9 mouse cellular contexts compared by ENCODE assay signal in the genomic region with DNA sequence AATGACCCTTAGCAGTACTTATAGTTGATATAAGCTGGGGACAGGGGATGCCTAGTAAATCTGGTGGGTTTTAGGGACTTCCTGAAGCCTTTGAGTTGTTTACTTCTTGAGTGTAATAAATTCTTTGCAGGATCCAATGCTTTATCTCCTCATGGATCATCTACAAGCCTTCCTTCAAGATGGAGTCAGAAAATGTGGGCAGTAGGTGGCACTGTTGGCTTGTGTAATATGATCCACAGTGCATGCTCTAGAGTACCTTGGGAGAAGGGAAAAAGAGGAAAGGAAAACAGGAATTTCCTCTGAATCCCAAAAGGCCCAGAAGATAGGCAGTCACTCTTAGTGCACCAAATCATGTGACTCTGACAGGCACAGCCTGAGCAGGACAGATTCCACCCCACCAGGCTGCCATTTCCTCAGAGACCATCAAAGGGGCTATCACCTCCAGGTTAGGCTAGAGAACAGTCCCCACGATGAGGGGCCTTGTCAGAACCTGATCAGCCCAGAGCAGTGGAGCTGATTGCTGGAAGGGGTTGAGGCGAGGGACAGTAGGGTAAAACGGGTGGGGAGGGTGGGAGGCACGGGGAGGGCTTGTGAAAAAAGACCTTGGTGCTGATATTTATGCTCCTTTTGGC. TPM values are rescaled to one million over a fixed set of nuclear protein-coding genes. Genes with fewer than 3 reads are reported as not detected.
DNase-seq lines count a peak whose midpoint lies in the region; ATAC-seq lines count a peak whose summit lies in the region.
"Had no signal": no experiment of that assay in that cellular context is flagged by ENCODE, and none has a peak within 500 bp of the region (broad histone marks: within the 10 kb centered on the region; RNA-seq: fewer than 3 reads in every experiment).

No protein-coding gene starts in this region.

- no peaks in the 10 kb centered on the region for H3K9me3 ChIP-seq in hindbrain, embryonic 14.5 days (ENCODE audit: control insufficient read depth, low read length)
- no peaks in the 10 kb centered on the region for H3K9me3 ChIP-seq in midbrain, embryonic 12.5 days
- H3K9me3 ChIP-seq: embryonic facial prominence, embryonic 12.5 days; liver, embryonic 13.5 days had no signal

- WGBS in hindbrain, embryonic 14.5 days = 65% methylated on average over 4 of the region's 4 CpGs
- WGBS in midbrain, embryonic 12.5 days = 66% methylated on average over 4 of the region's 4 CpGs

- H3K27ac ChIP-seq in hindbrain, embryonic 14.5 days = no peak overlapping the region
- no peak overlapping the region for H3K27ac ChIP-seq in midbrain, embryonic 12.5 days (replicated peaks)
- H3K27ac ChIP-seq: embryonic facial prominence, embryonic 12.5 days; liver, embryonic 13.5 days had no signal

- peak; percentile 32 for DNase-seq in A20 (ENCODE audit: low read depth, low spot score)
- peak; percentile 41 for DNase-seq in Muller cell, postnatal 12 days (ENCODE audit: inconsistent ontology term)
- DNase-seq in hindbrain, embryonic 14.5 days (ENCODE audit: low spot score) = peak; percentile 89
- DNase-seq in layer of hippocampus, postnatal 14 days (ENCODE audit: low spot score in 2 of 2) = peak; percentile 41 to 73
- peak; percentile 46 for DNase-seq in telencephalon, adult 2 months (ENCODE audit: low read depth, low spot score)
- DNase-seq: liver, embryonic 13.5 days had no signal

- no peak overlapping the region for H3K4me3 ChIP-seq in hindbrain, embryonic 14.5 days (replicated peaks; ENCODE audit: low read length)
- no peak overlapping the region for H3K4me3 ChIP-seq in midbrain, embryonic 12.5 days
- H3K4me3 ChIP-seq: embryonic facial prominence, embryonic 12.5 days; liver, embryonic 13.5 days had no signal

- H3K36me3 ChIP-seq in hindbrain, embryonic 14.5 days (replicated peaks; ENCODE audit: control insufficient read depth, insufficient read depth) = peaks cover 15% of the 10 kb centered on the region
- no peaks in the 10 kb centered on the region for H3K36me3 ChIP-seq in midbrain, embryonic 12.5 days
- H3K36me3 ChIP-seq: embryonic facial prominence, embryonic 12.5 days had no signal

- H3K27me3 ChIP-seq in hindbrain, embryonic 14.5 days (ENCODE audit: control insufficient read depth, insufficient read depth, low read length) = no peaks in the 10 kb centered on the region
- H3K27me3 ChIP-seq in midbrain, embryonic 12.5 days = no peaks in the 10 kb centered on the region
- H3K27me3 ChIP-seq: embryonic facial prominence, embryonic 12.5 days; liver, embryonic 13.5 days had no signal

- H3K9ac ChIP-seq in hindbrain, embryonic 14.5 days = no peak overlapping the region
- H3K9ac ChIP-seq in midbrain, embryonic 12.5 days (replicated peaks) = no peak overlapping the region
- H3K9ac ChIP-seq: embryonic facial prominence, embryonic 12.5 days; liver, embryonic 13.5 days had no signal

- no peak overlapping the region for H3K4me2 ChIP-seq in hindbrain, embryonic 14.5 days (replicated peaks)
- no peak overlapping the region for H3K4me2 ChIP-seq in midbrain, embryonic 12.5 days (replicated peaks)
- H3K4me2 ChIP-seq: embryonic facial prominence, embryonic 12.5 days; liver, embryonic 13.5 days had no signal

- H3K4me1 ChIP-seq in hindbrain, embryonic 14.5 days (replicated peaks; ENCODE audit: control insufficient read depth, insufficient read depth, low read length) = no peaks in the 10 kb centered on the region
- H3K4me1 ChIP-seq in midbrain, embryonic 12.5 days = no peaks in the 10 kb centered on the region
- H3K4me1 ChIP-seq: embryonic facial prominence, embryonic 12.5 days had no signal

- ATAC-seq in common myeloid progenitor, adult 5-6 weeks (replicated peaks; ENCODE audit: low read depth, poor library complexity, severe bottlenecking) = peak; percentile 42; the same call in 1 of the 2 replicates
- ATAC-seq in hindbrain, embryonic 14.5 days (ENCODE audit: low FRiP score) = peak; percentile 80
- peak; percentile 23; the same call in 1 of the 2 replicates for ATAC-seq in midbrain, embryonic 12.5 days (ENCODE audit: low FRiP score, low read depth)

RNA-seq across cellular contexts. Expression of gene Cdk20, which starts 11.3 kb away (rescaled TPM):
- total RNA-seq in common myeloid progenitor, adult 5-6 weeks (2017) = 0.34 and 4.9 TPM in 2 replicates
- polyA plus RNA-seq in hindbrain, embryonic 14.5 days (2014; fragmentation: Nextera tagmentation; extraction: Ambion mirVana) = 20.8 and 22.5 TPM in 2 replicates
- 10 to 100 TPM in 1 of 2 experiments, 1 to 10 TPM in 1; 8.5 to 11.2 TPM for total RNA-seq in layer of hippocampus, postnatal 14 days (2021)
- 12.6 and 12.8 TPM in 2 replicates for polyA plus RNA-seq in midbrain, embryonic 12.5 days (2016; fragmentation: Nextera tagmentation; extraction: Ambion mirVana)

RNA-seq across cellular contexts. Expression of gene Fam240b, which starts 54.2 kb away (rescaled TPM):
- total RNA-seq in common myeloid progenitor, adult 5-6 weeks (2017) = not detected in 2 replicates
- not detected in 2 replicates for polyA plus RNA-seq in hindbrain, embryonic 14.5 days (2014; fragmentation: Nextera tagmentation; extraction: Ambion mirVana)
- not detected for total RNA-seq in layer of hippocampus, postnatal 14 days (2021)
- polyA plus RNA-seq in midbrain, embryonic 12.5 days (2016; fragmentation: Nextera tagmentation; extraction: Ambion mirVana) = not detected in 2 replicates
- polyA plus RNA-seq: embryonic facial prominence, embryonic 12.5 days; liver, embryonic 13.5 days had no signal

Comparison
In these comparisons a context has a peak if more than half of its experiments do, and no peak if none do; other contexts are left out.
1. DNase-seq: peak in every context shown above with its lines; median percentile 89 in hindbrain, embryonic 14.5 days; 57 in layer of hippocampus, postnatal 14 days; 46 in telencephalon, adult 2 months; 41 in Muller cell, postnatal 12 days; 32 in A20.
2. ATAC-seq: peak in every context shown above with its lines; median percentile 80 in hindbrain, embryonic 14.5 days; 42 in common myeloid progenitor, adult 5-6 weeks; 23 in midbrain, embryonic 12.5 days.